Mouse (Mus musculus) kidney, adult 2 months (tissue): ENCODE measurements around the gene Prr32. TPM values are rescaled to one million over a fixed set of nuclear protein-coding genes. Genes with fewer than 3 reads are reported as not detected.

Experiments used
- DNase-seq: peaks from one replicate; pipeline ENCODE4 v3.0.0; 2021
- H3K27ac ChIP-seq: fragments of 200-500 bp; 2 replicates; pipeline ENCODE4 v1.5.1; 2012; ENCODE audit warnings: low read depth, low read length, control low read depth, inconsistent platforms; ENCODE audit not compliant: insufficient read depth
- H3K27me3 ChIP-seq: fragments of 200-500 bp; replicated peaks from 2 replicates; pipeline ENCODE4 v1.6.1; 2012; ENCODE audit warnings: mild to moderate bottlenecking, moderate library complexity, low read length, inconsistent platforms; ENCODE audit not compliant: control insufficient read depth, insufficient read depth
- H3K36me3 ChIP-seq: fragments of 200-500 bp; 2 replicates; pipeline ENCODE4 v1.6.1; 2012; ENCODE audit warnings: mild to moderate bottlenecking, moderate library complexity, low read length, inconsistent platforms; ENCODE audit not compliant: control insufficient read depth, insufficient read depth
- H3K4me1 ChIP-seq: fragments of 200-500 bp; 2 replicates; pipeline ENCODE4 v1.6.1; 2011; ENCODE audit warnings: low read length; ENCODE audit not compliant: control insufficient read depth, insufficient read depth
- H3K4me3 ChIP-seq: fragments of 200-500 bp; 2 replicates; pipeline ENCODE4 v1.5.1; 2011; ENCODE audit warnings: mild to moderate bottlenecking, low read depth, low read length, control low read depth; ENCODE audit not compliant: insufficient read depth
- CTCF ChIP-seq: fragments of 200-500 bp; conservative IDR thresholded peaks from 2 replicates; pipeline ENCODE4 v1.5.1; 2011; ENCODE audit warnings: low read depth, mild to moderate bottlenecking, control low read depth, low read length, moderate library complexity, mixed read lengths; ENCODE audit not compliant: insufficient read depth, insufficient read length
- POLR2A ChIP-seq: fragments of 200-500 bp; IDR thresholded peaks from one replicate; pipeline ENCODE4 v1.6.1; 2011; ENCODE audit warnings: low read depth, low read length, control low read depth
- WGBS: fragments of 180-500 bp; shearing (Covaris S2); methylation state at CpG from one replicate; pipeline ENCODE4 v1.1.7; 2018; 5-methylcytosine and 5-hydroxymethylcytosine counted together
- polyA plus RNA-seq: library from polyadenylated mRNA; depleted of rRNA; stranded (reverse); fragments of >200 nt; gene quantifications from 2 replicates; pipeline ENCODE4 v1.2.3, GENCODE M21; 2012; rRNA removed

Prr32 gene
- not detected in 2 replicates for polyA plus RNA-seq

- Histone ChIP-seq H3K36me3 (no peaks in the 10 kb centered on the region), H3K27me3 (no peaks in the 10 kb centered on the region), H3K27ac (no peak within 1 kb of the TSS), H3K4me1 (no peaks in the 10 kb centered on the region), H3K4me3 (no peak within 1 kb of the TSS)
- DNase-seq = no peak
- TF ChIP-seq CTCF (no peak), POLR2A (no peak)
- 67% methylated on average over 1 of the region's 1 CpGs for WGBS
Measured at GRCm38 (mm10) chrX:45090604-45091003, at the start of gene Prr32. Gene Prr32 (plus strand): TSS chrX:45090904.
